Mouse (Mus musculus) heart, embryonic 14.5 days (tissue): ENCODE data around the gene Tbcb. TPM values are rescaled to one million over a fixed set of nuclear protein-coding genes. Genes with fewer than 3 reads are reported as not detected.
A peak's percentile ranks its signal among the peaks of the same experiment; 100 is the strongest.

Experiments
- ATAC-seq: fragments of 200-750 bp; cut with Nextera tagmentation; 2 replicates; pipeline ENCODE4 v1.8.0; 2017; ENCODE audit warnings: low read depth, moderate TSS enrichment; ENCODE audit not compliant: insufficient number of reproducible peaks, insufficient read depth, low FRiP score
- H3K27ac ChIP-seq, 2 experiments: fragments of 200-500 bp in 1 of 2; fragments of 300-500 bp in 1 of 2; sonication (generic) in 1 of 2; replicated peaks in 1 of 2; 2 replicates each; pipeline ENCODE4 v1.5.1; 2012 to 2014; ENCODE audit warnings: low read depth in 2 of 2, low read length in 2 of 2, control low read depth in 1 of 2, mild to moderate bottlenecking in 1 of 2, mixed read lengths in 1 of 2; ENCODE audit not compliant: control insufficient read depth in 1 of 2, insufficient read depth in 1 of 2
- H3K27me3 ChIP-seq: fragments of 300-500 bp; sonication (generic); 2 replicates; pipeline ENCODE4 v1.6.1; 2014; ENCODE audit warnings: mild to moderate bottlenecking, low read length, control low read depth; ENCODE audit not compliant: control insufficient read depth, insufficient read depth
- H3K36me3 ChIP-seq: fragments of 300-500 bp; sonication (generic); 2 replicates; pipeline ENCODE4 v1.6.1; 2014; ENCODE audit warnings: mild to moderate bottlenecking, control low read depth, low read length, mixed read lengths; ENCODE audit not compliant: control insufficient read depth, insufficient read depth
- H3K4me1 ChIP-seq, 2 experiments: fragments of 200-500 bp in 1 of 2; fragments of 300-500 bp in 1 of 2; sonication (generic) in 1 of 2; 2 replicates each; pipeline ENCODE4 v1.6.1; 2012 to 2014; ENCODE audit warnings: low read length in 2 of 2, control low read depth in 1 of 2, mixed read lengths in 1 of 2; ENCODE audit not compliant: control insufficient read depth in 2 of 2, insufficient read depth in 2 of 2
- H3K4me2 ChIP-seq: fragments of 300-500 bp; sonication (generic); 2 replicates; pipeline ENCODE4 v1.6.1; 2014; ENCODE audit warnings: mild to moderate bottlenecking, low read length
- H3K4me3 ChIP-seq, 2 experiments: fragments of 200-500 bp in 1 of 2; fragments of 300-500 bp in 1 of 2; sonication (generic) in 1 of 2; 2 replicates each; pipeline ENCODE4 v1.5.1; 2012 to 2014; ENCODE audit warnings: low read length in 2 of 2, mild to moderate bottlenecking in 2 of 2, control low read depth in 1 of 2, low read depth in 1 of 2, moderate library complexity in 1 of 2; ENCODE audit not compliant: control insufficient read depth in 1 of 2, insufficient read depth in 1 of 2
- H3K9ac ChIP-seq: fragments of 300-500 bp; sonication (generic); 2 replicates; pipeline ENCODE4 v1.6.1; 2014; ENCODE audit warnings: mild to moderate bottlenecking, low read length
- H3K9me3 ChIP-seq: fragments of 300-500 bp; sonication (generic); 2 replicates; pipeline ENCODE4 v1.6.1; 2016; ENCODE audit warnings: low read length, control low read depth; ENCODE audit not compliant: control insufficient read depth
- WGBS: fragments of 180-500 bp; shearing (Covaris S2); extraction: QIAGEN DNeasy Blood & Tissue Kit; methylation state at CpG from one replicate; pipeline ENCODE4 v1.1.7; 2014; 5-methylcytosine and 5-hydroxymethylcytosine counted together
- polyA plus RNA-seq: library from polyadenylated mRNA; unstranded; fragments of >200 nt; fragmentation: Nextera tagmentation; extraction: Ambion mirVana; gene quantifications from 2 replicates; pipeline ENCODE4 v1.2.1, GENCODE M21; 2014

The Tbcb gene
- polyA plus RNA-seq, 1 experiment from 2014 or later, result 137 TPM

DNA sequence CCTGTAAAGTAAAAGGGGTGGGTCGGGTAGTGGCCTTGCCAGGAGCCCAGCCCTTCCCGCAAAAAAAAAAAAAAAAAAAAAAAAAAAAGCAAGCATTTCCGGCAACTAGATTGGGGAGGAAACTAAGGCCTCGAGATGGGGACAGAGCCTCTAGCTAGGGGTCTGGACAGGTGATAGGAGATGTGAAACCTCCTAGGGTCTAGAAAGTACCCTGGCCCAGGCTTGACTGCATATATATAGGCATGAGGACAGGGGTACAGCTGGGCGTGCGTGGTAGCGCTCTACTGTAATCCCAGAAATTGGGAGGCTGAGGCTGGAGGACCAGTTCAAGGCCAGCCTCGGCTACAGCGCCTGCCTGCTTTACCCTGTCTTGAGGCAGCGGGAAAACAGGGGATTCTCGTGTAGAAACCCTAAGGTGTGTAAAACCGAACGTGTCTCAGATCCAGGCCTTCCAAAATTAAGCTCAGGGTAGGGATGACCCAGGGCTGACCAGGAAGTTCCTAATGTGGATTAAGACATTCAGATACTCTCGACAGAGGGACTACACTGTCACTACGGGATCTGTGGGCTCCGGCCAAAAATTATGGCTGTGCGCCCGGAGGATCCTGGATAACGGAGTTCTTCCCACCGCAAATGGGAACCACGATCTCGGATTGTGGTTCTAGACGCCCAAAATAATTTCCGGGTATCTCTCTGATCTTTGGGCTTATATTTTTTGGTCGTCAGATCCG, 37.8 kb downstream of the Tbcb start:
- no peaks in the 10 kb centered on the region for H3K27me3 ChIP-seq
- peak overlapping the region; percentile 80 to 87 for H3K27ac ChIP-seq
- H3K4me2 ChIP-seq, result peak overlapping the region; percentile 87
- peaks cover 12 to 16% of the 10 kb centered on the region in 2 experiments for H3K4me1 ChIP-seq
- H3K36me3 ChIP-seq, result peaks cover 36% of the 10 kb centered on the region
- ATAC-seq, result peak; percentile 8; the same call in 1 of the 2 replicates
- H3K9me3 ChIP-seq, result no peaks in the 10 kb centered on the region
- under 1% methylated on average over 26 of the region's 26 CpGs for WGBS
- peak overlapping the region; percentile 71 to 75 for H3K4me3 ChIP-seq
- peak overlapping the region; percentile 86 for H3K9ac ChIP-seq

DNA sequence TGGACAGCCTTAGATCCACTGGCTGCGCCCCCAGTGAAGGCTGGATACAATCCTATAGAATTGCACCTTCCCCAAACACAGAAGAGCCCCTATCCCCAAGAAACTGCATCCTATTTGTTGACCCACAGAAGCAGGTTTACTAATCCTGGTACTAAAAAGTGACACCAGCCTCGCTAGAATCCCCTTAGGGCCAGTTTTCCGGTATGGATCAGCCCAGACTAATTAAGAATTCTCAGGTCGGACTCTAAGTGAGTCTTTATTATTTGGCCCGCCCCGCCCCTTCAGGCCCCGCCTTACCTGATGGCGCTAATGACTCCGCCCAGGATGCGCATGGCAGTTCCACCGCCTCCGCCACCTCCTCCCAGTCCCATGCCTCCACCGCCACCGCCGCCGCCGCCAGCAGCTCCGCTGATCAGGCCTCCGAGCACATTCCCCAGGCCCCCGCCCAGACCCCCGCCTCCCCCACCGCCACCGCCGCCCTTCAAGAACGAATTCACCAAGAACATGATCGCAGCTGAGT, 38.4 kb downstream of the Tbcb start:
- peak overlapping the region in 1 of 2 experiments; percentile 87; a peak in 2 of 4 replicates for H3K27ac ChIP-seq
- H3K4me2 ChIP-seq, result peak overlapping the region; percentile 87
- no peaks in the 10 kb centered on the region for H3K27me3 ChIP-seq
- H3K4me1 ChIP-seq, result peaks cover 12 to 16% of the 10 kb centered on the region in 2 experiments
- H3K36me3 ChIP-seq, result peaks cover 42% of the 10 kb centered on the region
- H3K9me3 ChIP-seq, result no peaks in the 10 kb centered on the region
- ATAC-seq, result peak; percentile 52
- H3K9ac ChIP-seq, result peak overlapping the region; percentile 86
- peak overlapping the region; percentile 71 to 75 for H3K4me3 ChIP-seq
- 1% methylated on average over 26 of the region's 26 CpGs for WGBS

DNA sequence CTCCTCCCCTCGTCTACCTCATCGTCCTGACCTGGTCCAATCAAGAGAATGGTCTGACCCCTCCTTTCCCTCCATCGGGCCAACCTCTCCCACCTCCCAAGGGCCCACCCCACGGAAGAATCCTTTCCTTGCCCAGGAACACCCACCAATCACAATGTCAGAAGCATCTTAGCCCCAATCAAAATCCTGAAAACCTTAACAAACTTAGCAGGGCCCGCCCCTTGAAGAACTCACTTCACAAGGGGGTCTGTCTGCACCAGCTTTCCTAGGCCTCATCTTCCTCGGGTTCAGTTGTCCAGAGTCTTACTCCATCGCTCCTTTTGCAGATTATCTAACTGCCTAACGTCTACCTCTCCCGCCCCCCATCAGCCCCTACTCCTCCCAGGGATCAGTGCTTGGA, 39.1 kb downstream of the Tbcb start:
- Histone ChIP-seq H3K9me3 (no peaks in the 10 kb centered on the region), H3K36me3 (peaks cover 48% of the 10 kb centered on the region), H3K27me3 (no peaks in the 10 kb centered on the region), H3K4me1 (peaks cover 9 to 12% of the 10 kb centered on the region in 2 experiments), H3K9ac (peak overlapping the region; percentile 64), H3K4me2 (peak overlapping the region; percentile 87), H3K4me3 (peak overlapping the region; percentile 71 to 75; a peak in 3 of 4 replicates), H3K27ac (no peak overlapping the region)
- ATAC-seq, result no peak
- 34% methylated on average over 9 of the region's 9 CpGs for WGBS

DNA sequence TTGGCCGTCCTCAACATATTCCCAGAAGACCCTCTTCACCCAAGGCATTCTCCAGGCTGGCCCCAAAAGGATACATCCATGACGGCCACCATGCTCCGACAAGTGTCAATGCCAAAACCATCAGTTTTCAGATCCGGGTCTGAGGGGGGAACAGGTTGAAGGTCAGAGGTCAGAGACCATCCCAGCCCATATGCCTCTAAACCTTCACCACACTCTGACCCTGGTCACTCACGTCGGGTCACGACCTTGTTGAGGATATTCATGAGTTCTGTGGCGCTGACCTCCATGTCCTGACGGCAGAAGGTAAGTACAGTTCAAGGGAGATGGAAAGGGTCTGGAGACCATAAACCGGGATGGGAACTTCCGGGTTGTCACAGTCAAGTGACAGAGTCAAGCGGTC, 40.0 kb downstream of the Tbcb start:
- no peak for ATAC-seq
- 88% methylated on average over 12 of the region's 12 CpGs for WGBS
- H3K27me3 ChIP-seq, result no peaks in the 10 kb centered on the region
- H3K4me3 ChIP-seq, result no peak overlapping the region
- no peaks in the 10 kb centered on the region for H3K9me3 ChIP-seq
- H3K4me1 ChIP-seq, result peaks cover 8 to 12% of the 10 kb centered on the region in 2 experiments
- no peak overlapping the region for H3K27ac ChIP-seq
- no peak overlapping the region for H3K9ac ChIP-seq
- peaks cover 57% of the 10 kb centered on the region for H3K36me3 ChIP-seq
- no peak overlapping the region for H3K4me2 ChIP-seq

DNA sequence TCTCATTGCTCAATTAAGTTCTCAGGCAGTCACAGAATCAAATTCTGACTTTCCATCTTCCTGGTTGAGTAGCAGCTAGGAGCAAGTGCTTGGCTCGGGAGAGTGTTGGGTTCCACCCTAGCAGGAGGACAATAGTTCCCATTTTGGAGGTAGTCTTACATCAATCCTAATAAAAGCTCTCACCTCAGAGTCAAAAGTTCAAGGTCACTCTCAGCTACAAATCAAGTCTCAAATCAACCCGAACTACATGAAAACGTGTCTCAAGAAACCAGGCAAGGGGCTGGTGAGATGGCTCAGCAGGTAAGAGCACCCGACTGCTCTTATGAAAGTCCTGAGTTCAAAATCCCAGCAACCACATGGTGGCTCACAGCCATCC, 43.0 kb downstream of the Tbcb start:
- Histone ChIP-seq H3K36me3 (peaks cover 77% of the 10 kb centered on the region), H3K27me3 (no peaks in the 10 kb centered on the region), H3K4me3 (no peak overlapping the region), H3K27ac (no peak overlapping the region), H3K9ac (no peak overlapping the region), H3K4me1 (peaks cover 9 to 19% of the 10 kb centered on the region in 2 experiments), H3K9me3 (no peaks in the 10 kb centered on the region), H3K4me2 (no peak overlapping the region)
- no peak for ATAC-seq
- 77% methylated on average over 4 of the region's 4 CpGs for WGBS

DNA sequence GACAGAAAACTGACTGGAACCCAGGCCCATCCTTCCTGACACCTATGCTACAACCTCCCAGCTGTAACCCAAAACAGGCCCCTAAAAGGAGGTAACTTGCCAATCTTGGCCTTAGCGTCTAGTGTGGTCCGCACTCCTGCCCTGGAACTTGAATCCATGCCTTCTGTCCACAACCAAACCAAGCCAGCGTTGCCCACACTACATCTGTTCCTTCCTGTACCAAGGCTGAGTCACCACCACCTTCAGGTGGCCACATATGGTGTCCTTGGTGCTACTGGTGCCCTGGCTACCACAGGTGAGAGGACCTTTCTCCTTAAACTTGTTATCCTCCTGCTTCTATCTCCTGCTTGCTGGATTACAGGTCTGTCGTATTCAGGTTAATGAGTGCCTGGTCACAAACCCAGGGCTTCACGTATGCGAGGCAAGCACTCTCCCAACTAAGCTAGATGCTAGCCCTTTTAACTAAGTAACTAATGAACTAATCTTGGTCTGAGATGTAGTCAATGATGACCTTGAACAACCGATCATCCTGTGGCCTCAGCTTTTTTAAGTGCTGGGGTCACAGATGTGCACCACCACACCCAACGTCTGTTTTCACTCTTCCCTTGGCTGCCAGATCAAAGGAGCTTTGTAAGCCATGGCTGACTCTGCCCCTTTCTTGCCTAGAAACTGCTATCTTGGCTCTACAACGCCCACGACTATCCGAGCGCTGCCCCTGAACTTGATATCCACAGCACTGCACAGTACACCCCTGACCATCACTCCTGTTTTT, 43.5 kb downstream of the Tbcb start:
- Histone ChIP-seq H3K4me1 (peaks cover 10 to 18% of the 10 kb centered on the region in 2 experiments), H3K27me3 (no peaks in the 10 kb centered on the region), H3K27ac (no peak overlapping the region), H3K4me3 (no peak overlapping the region), H3K36me3 (peaks cover 77% of the 10 kb centered on the region), H3K4me2 (no peak overlapping the region), H3K9me3 (no peaks in the 10 kb centered on the region), H3K9ac (no peak overlapping the region)
- WGBS, result 69% methylated on average over 12 of the region's 12 CpGs
- ATAC-seq, result no peak

DNA sequence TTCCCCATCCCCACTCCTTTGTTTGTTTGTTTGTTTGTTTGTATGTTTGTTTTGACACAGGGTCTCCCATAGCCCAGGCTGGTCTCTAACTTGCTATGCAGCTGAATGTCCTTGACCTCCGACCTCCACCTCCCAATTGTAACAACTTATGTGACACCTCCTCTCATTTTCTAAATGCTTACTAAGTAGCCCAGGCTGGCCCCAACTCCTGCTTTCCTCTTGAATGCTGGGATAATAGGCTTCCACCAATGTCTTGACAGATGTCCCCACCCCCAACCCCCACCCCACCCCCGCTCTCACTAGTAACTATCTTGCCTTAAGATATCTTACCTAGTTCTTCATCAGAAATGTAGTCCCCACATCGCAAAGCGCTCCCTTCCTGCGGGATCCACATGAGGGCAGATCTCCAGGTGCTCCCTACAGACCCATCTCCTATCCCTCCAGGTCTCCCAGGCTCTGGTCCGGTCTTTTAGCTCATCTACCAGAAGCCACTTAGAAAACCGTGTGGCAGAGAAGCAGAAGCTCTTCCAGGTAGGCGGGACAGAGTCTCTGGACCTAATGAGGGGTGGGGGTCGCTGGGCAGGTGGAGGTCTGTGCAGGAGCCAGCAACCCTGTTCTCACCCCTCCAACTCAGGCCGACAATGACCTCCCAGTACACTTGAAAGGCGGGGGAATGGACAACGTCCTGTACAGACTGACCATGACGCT, 47.3 kb downstream of the Tbcb start:
- WGBS, result 57% methylated on average over 13 of the region's 13 CpGs
- Histone ChIP-seq H3K27ac (peak overlapping the region; percentile 58 to 61; a peak in 2 of 4 replicates), H3K36me3 (peaks cover 47% of the 10 kb centered on the region), H3K4me2 (peak overlapping the region; percentile 63), H3K9ac (peak overlapping the region; percentile 74), H3K4me1 (peaks cover 4 to 9% of the 10 kb centered on the region in 2 experiments), H3K27me3 (no peaks in the 10 kb centered on the region), H3K9me3 (no peaks in the 10 kb centered on the region), H3K4me3 (peak overlapping the region; percentile 44 to 62)
- no peak for ATAC-seq
